Mouse (Mus musculus): ENCODE measurements around the gene Snx20. TPM values are rescaled to one million over a fixed set of nuclear protein-coding genes. Genes with fewer than 3 reads are reported as not detected.

Gene Snx20
- polyA plus RNA-seq, 1 experiment from 2014 or later, result 2.1 TPM

GRCm38 (mm10) chr8:88604065-88605038 lies 31.6 kb downstream of the Snx20 start:
- H3K9me3 ChIP-seq (ENCODE audit: control insufficient read depth, low read length), result no peaks in the 10 kb centered on the region
- peak; percentile 95 for ATAC-seq (ENCODE audit: low FRiP score)
- H3K9ac ChIP-seq (ENCODE audit: low read depth, low read length), result peak overlapping the region; percentile 44
- WGBS, result 5% methylated on average over 20 of the region's 20 CpGs
- peak; percentile 93 for DNase-seq (ENCODE audit: low spot score)
- no peaks in the 10 kb centered on the region for H3K36me3 ChIP-seq (ENCODE audit: control insufficient read depth, insufficient read depth, low read length)
- peak overlapping the region; percentile 24 for H3K4me3 ChIP-seq (ENCODE audit: low read depth, low read length)
- H3K27ac ChIP-seq (ENCODE audit: low read depth, low read length), result peak overlapping the region; percentile 62
- peaks cover 7% of the 10 kb centered on the region for H3K4me1 ChIP-seq (replicated peaks; ENCODE audit: control insufficient read depth, insufficient read depth, low read length)
- peak overlapping the region; percentile 46 for H3K4me2 ChIP-seq (replicated peaks; ENCODE audit: low read depth, low read length)
- H3K27me3 ChIP-seq (ENCODE audit: control insufficient read depth, insufficient read depth, low read length), result no peaks in the 10 kb centered on the region

- peak; percentile 44 for DNase-seq (ENCODE audit: low spot score)
- Histone ChIP-seq H3K4me2 (replicated peaks; ENCODE audit: low read depth, low read length) (peak overlapping the region; percentile 46), H3K9ac (ENCODE audit: low read depth, low read length) (peak overlapping the region; percentile 44), H3K4me3 (ENCODE audit: low read depth, low read length) (peak overlapping the region; percentile 24), H3K9me3 (ENCODE audit: control insufficient read depth, low read length) (no peaks in the 10 kb centered on the region), H3K4me1 (replicated peaks; ENCODE audit: control insufficient read depth, insufficient read depth, low read length) (peaks cover 7% of the 10 kb centered on the region), H3K27ac (ENCODE audit: low read depth, low read length) (peak overlapping the region; percentile 62), H3K27me3 (ENCODE audit: control insufficient read depth, insufficient read depth, low read length) (no peaks in the 10 kb centered on the region), H3K36me3 (ENCODE audit: control insufficient read depth, insufficient read depth, low read length) (no peaks in the 10 kb centered on the region)
- peak; percentile 31 for ATAC-seq (ENCODE audit: low FRiP score)
- WGBS, result under 1% methylated on average over 10 of the region's 10 CpGs
Observed at GRCm38 (mm10) chr8:88603446-88603989, 32.4 kb downstream of the Snx20 start.

- H3K9me3 ChIP-seq (ENCODE audit: control insufficient read depth, low read length), result no peaks in the 10 kb centered on the region
- DNase-seq (ENCODE audit: low spot score), result no peak
- H3K9ac ChIP-seq (ENCODE audit: low read depth, low read length), result no peak overlapping the region
- WGBS, result 90% methylated on average over 7 of the region's 7 CpGs
- H3K27ac ChIP-seq (ENCODE audit: low read depth, low read length), result no peak overlapping the region
- ATAC-seq (ENCODE audit: low FRiP score), result no peak
- no peak overlapping the region for H3K4me3 ChIP-seq (ENCODE audit: low read depth, low read length)
- no peaks in the 10 kb centered on the region; the same call in 1 of the 2 replicates for H3K4me1 ChIP-seq (replicated peaks; ENCODE audit: control insufficient read depth, insufficient read depth, low read length)
- H3K4me2 ChIP-seq (replicated peaks; ENCODE audit: low read depth, low read length), result no peak overlapping the region
- H3K27me3 ChIP-seq (ENCODE audit: control insufficient read depth, insufficient read depth, low read length), result no peaks in the 10 kb centered on the region
- no peaks in the 10 kb centered on the region for H3K36me3 ChIP-seq (ENCODE audit: control insufficient read depth, insufficient read depth, low read length)
Observed at GRCm38 (mm10) chr8:88599491-88599890, 36.4 kb downstream of the Snx20 start.

GRCm38 (mm10) chr8:88598578-88598977 lies 37.4 kb downstream of the Snx20 start:
- H3K4me1 ChIP-seq (replicated peaks; ENCODE audit: control insufficient read depth, insufficient read depth, low read length), result no peaks in the 10 kb centered on the region
- no peaks in the 10 kb centered on the region for H3K27me3 ChIP-seq (ENCODE audit: control insufficient read depth, insufficient read depth, low read length)
- no peaks in the 10 kb centered on the region for H3K36me3 ChIP-seq (ENCODE audit: control insufficient read depth, insufficient read depth, low read length)
- H3K9ac ChIP-seq (ENCODE audit: low read depth, low read length), result no peak overlapping the region
- no peak for ATAC-seq (ENCODE audit: low FRiP score)
- WGBS, result 68% methylated on average over 5 of the region's 5 CpGs
- H3K4me2 ChIP-seq (replicated peaks; ENCODE audit: low read depth, low read length), result no peak overlapping the region
- H3K9me3 ChIP-seq (ENCODE audit: control insufficient read depth, low read length), result no peaks in the 10 kb centered on the region
- H3K4me3 ChIP-seq (ENCODE audit: low read depth, low read length), result no peak overlapping the region
- H3K27ac ChIP-seq (ENCODE audit: low read depth, low read length), result no peak overlapping the region
- no peak for DNase-seq (ENCODE audit: low spot score)

- Histone ChIP-seq H3K4me1 (replicated peaks; ENCODE audit: control insufficient read depth, insufficient read depth, low read length) (no peaks in the 10 kb centered on the region), H3K36me3 (ENCODE audit: control insufficient read depth, insufficient read depth, low read length) (no peaks in the 10 kb centered on the region), H3K27ac (ENCODE audit: low read depth, low read length) (no peak overlapping the region), H3K9ac (ENCODE audit: low read depth, low read length) (no peak overlapping the region), H3K4me3 (ENCODE audit: low read depth, low read length) (no peak overlapping the region), H3K4me2 (replicated peaks; ENCODE audit: low read depth, low read length) (no peak overlapping the region), H3K9me3 (ENCODE audit: control insufficient read depth, low read length) (no peaks in the 10 kb centered on the region), H3K27me3 (ENCODE audit: control insufficient read depth, insufficient read depth, low read length) (no peaks in the 10 kb centered on the region)
- DNase-seq (ENCODE audit: low spot score), result no peak
- WGBS, result 85% methylated on average over 12 of the region's 12 CpGs
- no peak for ATAC-seq (ENCODE audit: low FRiP score)
Observed at GRCm38 (mm10) chr8:88596042-88596441, 39.9 kb downstream of the Snx20 start.

- no peak overlapping the region for H3K27ac ChIP-seq (ENCODE audit: low read depth, low read length)
- H3K4me1 ChIP-seq (replicated peaks; ENCODE audit: control insufficient read depth, insufficient read depth, low read length), result no peaks in the 10 kb centered on the region
- no peak overlapping the region for H3K9ac ChIP-seq (ENCODE audit: low read depth, low read length)
- no peaks in the 10 kb centered on the region for H3K27me3 ChIP-seq (ENCODE audit: control insufficient read depth, insufficient read depth, low read length)
- no peak overlapping the region for H3K4me2 ChIP-seq (replicated peaks; ENCODE audit: low read depth, low read length)
- DNase-seq (ENCODE audit: low spot score) (no peak), ATAC-seq (ENCODE audit: low FRiP score) (no peak)
- H3K4me3 ChIP-seq (ENCODE audit: low read depth, low read length), result no peak overlapping the region
- no peaks in the 10 kb centered on the region for H3K36me3 ChIP-seq (ENCODE audit: control insufficient read depth, insufficient read depth, low read length)
- 96% methylated on average over 1 of the region's 1 CpGs for WGBS
- no peaks in the 10 kb centered on the region for H3K9me3 ChIP-seq (ENCODE audit: control insufficient read depth, low read length)
Observed at GRCm38 (mm10) chr8:88593947-88594346, 42.0 kb downstream of the Snx20 start.

- Histone ChIP-seq H3K9me3 (ENCODE audit: control insufficient read depth, low read length) (no peaks in the 10 kb centered on the region), H3K36me3 (ENCODE audit: control insufficient read depth, insufficient read depth, low read length) (0 out of 2 replicates have a peak, but pooled peaks cover 3% of the 10 kb centered on the region), H3K4me1 (replicated peaks; ENCODE audit: control insufficient read depth, insufficient read depth, low read length) (no peaks in the 10 kb centered on the region), H3K27me3 (ENCODE audit: control insufficient read depth, insufficient read depth, low read length) (no peaks in the 10 kb centered on the region), H3K4me2 (replicated peaks; ENCODE audit: low read depth, low read length) (no peak overlapping the region), H3K9ac (ENCODE audit: low read depth, low read length) (no peak overlapping the region), H3K4me3 (ENCODE audit: low read depth, low read length) (no peak overlapping the region), H3K27ac (ENCODE audit: low read depth, low read length) (no peak overlapping the region)
- WGBS, result 86% methylated on average over 6 of the region's 6 CpGs
- ATAC-seq (ENCODE audit: low FRiP score) (no peak), DNase-seq (ENCODE audit: low spot score) (no peak)
Observed at GRCm38 (mm10) chr8:88590226-88590625, 45.7 kb downstream of the Snx20 start.

- WGBS, result 88% methylated on average over 8 of the region's 8 CpGs
Observed at GRCm38 (mm10) chr8:88588205-88588889, 47.6 kb downstream of the Snx20 start.

More at GRCm38 (mm10) chr8:88588205-88588889, 47.6 kb downstream of the Snx20 start:
- ATAC-seq (ENCODE audit: low FRiP score) (no peak), DNase-seq (ENCODE audit: low spot score) (no peak)
- Histone ChIP-seq H3K4me2 (replicated peaks; ENCODE audit: low read depth, low read length) (no peak overlapping the region), H3K36me3 (ENCODE audit: control insufficient read depth, insufficient read depth, low read length) (0 out of 2 replicates have a peak, but pooled peaks cover 3% of the 10 kb centered on the region), H3K27me3 (ENCODE audit: control insufficient read depth, insufficient read depth, low read length) (no peaks in the 10 kb centered on the region), H3K27ac (ENCODE audit: low read depth, low read length) (no peak overlapping the region), H3K4me3 (ENCODE audit: low read depth, low read length) (no peak overlapping the region), H3K4me1 (replicated peaks; ENCODE audit: control insufficient read depth, insufficient read depth, low read length) (no peaks in the 10 kb centered on the region), H3K9ac (ENCODE audit: low read depth, low read length) (no peak overlapping the region), H3K9me3 (ENCODE audit: control insufficient read depth, low read length) (no peaks in the 10 kb centered on the region)
